Mouse (Mus musculus): ENCODE results near the gene Bace1.

- no peak for TF ChIP-seq CTCF (IDR thresholded peaks at IDR 0.05; ENCODE audit: low read depth, low read length)
- TF ChIP-seq POLR2A (IDR thresholded peaks at IDR 0.05; ENCODE audit: insufficient read depth, low read length), result no peak
Measured at GRCm38 (mm10) chr9:45807337-45807736, 31.0 kb upstream of the Bace1 start.
